Mouse (Mus musculus) heart, embryonic 13.5 days (tissue): ENCODE measurements around the gene Anapc10. TPM values are rescaled to one million over a fixed set of nuclear protein-coding genes. Genes with fewer than 3 reads are reported as not detected.
A peak's percentile ranks its signal among the peaks of the same experiment; 100 is the strongest.
"Not testable (repeated sequence)": the region's sequence is repeated elsewhere in the genome, so short reads cannot be mapped to it uniquely, and the experiment has no call there.

Experiments used
- ATAC-seq: fragments of 200-750 bp; cut with Nextera tagmentation; 2 replicates; pipeline ENCODE4 v1.8.0; 2017; ENCODE audit warnings: moderate TSS enrichment; ENCODE audit not compliant: insufficient number of reproducible peaks, low FRiP score, low TSS enrichment; ENCODE audit errors: extremely low read depth
- H3K27ac ChIP-seq: fragments of 300-500 bp; sonication (generic); replicated peaks from 2 replicates; pipeline ENCODE4 v1.5.1; 2015; ENCODE audit warnings: moderate library complexity, mild to moderate bottlenecking, inconsistent platforms
- H3K27me3 ChIP-seq: fragments of 300-500 bp; sonication (generic); replicated peaks from 2 replicates; pipeline ENCODE4 v1.6.1; 2015; ENCODE audit warnings: mild to moderate bottlenecking, inconsistent platforms
- H3K36me3 ChIP-seq: fragments of 300-500 bp; sonication (generic); 2 replicates; pipeline ENCODE4 v1.6.1; 2015; ENCODE audit warnings: mild to moderate bottlenecking, inconsistent platforms
- H3K4me1 ChIP-seq: fragments of 300-500 bp; sonication (generic); 2 replicates; pipeline ENCODE4 v1.6.1; 2015; ENCODE audit warnings: inconsistent platforms
- H3K4me2 ChIP-seq: fragments of 300-500 bp; sonication (generic); 2 replicates; pipeline ENCODE4 v1.6.1; 2015; ENCODE audit warnings: inconsistent platforms, mild to moderate bottlenecking, moderate library complexity
- H3K4me3 ChIP-seq: fragments of 300-500 bp; sonication (generic); 2 replicates; pipeline ENCODE4 v1.5.1; 2015; ENCODE audit warnings: moderate library complexity, mild to moderate bottlenecking, inconsistent platforms
- H3K9ac ChIP-seq: fragments of 300-500 bp; sonication (generic); 2 replicates; pipeline ENCODE4 v1.6.1; 2015; ENCODE audit warnings: inconsistent platforms, mild to moderate bottlenecking, moderate library complexity
- H3K9me3 ChIP-seq: fragments of 300-500 bp; sonication (generic); 2 replicates; pipeline ENCODE4 v1.6.1; 2016; ENCODE audit warnings: inconsistent platforms
- WGBS: fragments of 180-500 bp; shearing (Covaris S2); methylation state at CpG from one replicate; pipeline ENCODE4 v1.1.7; 2015; ENCODE audit warnings: mixed read lengths; 5-methylcytosine and 5-hydroxymethylcytosine counted together
- polyA plus RNA-seq: library from polyadenylated mRNA; unstranded; fragments of >200 nt; fragmentation: Nextera tagmentation; extraction: Ambion mirVana; gene quantifications from 2 replicates; pipeline ENCODE4 v1.2.1, GENCODE M21; 2015

Anapc10 gene
- polyA plus RNA-seq = 24.6 and 25.4 TPM in 2 replicates

DNA sequence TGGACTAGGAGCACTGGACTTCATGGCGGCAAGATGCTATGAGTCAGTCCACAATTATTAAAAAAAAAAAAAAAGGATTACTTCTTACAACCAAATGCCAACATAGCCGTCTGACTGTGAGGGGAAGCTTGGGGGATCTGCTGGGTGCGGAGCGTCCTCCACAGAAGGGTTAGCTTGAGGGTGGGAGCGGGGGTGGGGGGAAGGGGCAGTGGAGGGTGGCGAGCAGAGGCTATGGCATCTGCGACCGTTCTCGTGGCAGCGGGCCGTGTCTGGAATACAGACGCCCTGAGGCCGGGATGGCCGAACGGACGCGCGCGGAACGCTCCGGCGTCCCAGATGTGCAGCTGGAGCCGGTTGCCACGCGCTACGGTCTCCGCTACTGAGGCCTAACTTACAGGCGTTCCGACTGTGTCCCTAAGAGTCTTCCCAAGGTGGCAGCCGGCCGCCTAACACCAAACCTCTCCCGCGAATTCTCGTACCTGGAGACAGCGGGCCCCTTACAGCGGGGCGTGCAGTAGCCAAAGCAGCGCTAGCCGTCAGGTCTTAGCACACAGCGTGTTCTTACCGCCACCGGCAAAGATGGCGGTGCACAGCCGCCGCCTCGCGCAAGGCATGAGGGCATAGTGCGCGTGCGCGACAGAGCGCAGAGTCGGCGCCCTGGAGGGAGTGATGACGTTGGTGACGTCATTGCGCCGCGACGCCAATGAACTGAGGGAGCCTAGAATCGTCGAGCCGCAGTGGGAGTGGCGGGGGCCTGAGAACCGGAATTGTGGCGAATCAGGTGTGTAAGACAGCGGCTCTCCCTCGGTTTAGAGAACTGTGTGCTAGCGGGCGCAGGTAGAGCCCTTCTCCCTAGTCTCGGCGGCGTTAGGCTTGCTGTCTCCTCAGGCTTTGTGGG is at the start of gene Anapc10, which contains the start of gene Abce1:
Anapc10 (plus strand) TSS at position 757 of the 898 bp plus-strand sequence.
Abce1 (minus strand) TSS at position 677 of the 898 bp plus-strand sequence.
- no peaks in the 10 kb centered on the region for H3K9me3 ChIP-seq
- peak within 1 kb of the TSS; percentile 85 for H3K27ac ChIP-seq
- peaks cover 15% of the 10 kb centered on the region for H3K4me1 ChIP-seq
- H3K36me3 ChIP-seq = peaks cover 32% of the 10 kb centered on the region
- peak within 1 kb of the TSS; percentile 88 for H3K4me2 ChIP-seq
- under 1% methylated on average over 73 of the region's 73 CpGs for WGBS
- peak; percentile 96 for ATAC-seq
- H3K4me3 ChIP-seq = peak within 1 kb of the TSS; percentile 96
- H3K9ac ChIP-seq = peak within 1 kb of the TSS; percentile 95
- no peaks in the 10 kb centered on the region for H3K27me3 ChIP-seq

DNA sequence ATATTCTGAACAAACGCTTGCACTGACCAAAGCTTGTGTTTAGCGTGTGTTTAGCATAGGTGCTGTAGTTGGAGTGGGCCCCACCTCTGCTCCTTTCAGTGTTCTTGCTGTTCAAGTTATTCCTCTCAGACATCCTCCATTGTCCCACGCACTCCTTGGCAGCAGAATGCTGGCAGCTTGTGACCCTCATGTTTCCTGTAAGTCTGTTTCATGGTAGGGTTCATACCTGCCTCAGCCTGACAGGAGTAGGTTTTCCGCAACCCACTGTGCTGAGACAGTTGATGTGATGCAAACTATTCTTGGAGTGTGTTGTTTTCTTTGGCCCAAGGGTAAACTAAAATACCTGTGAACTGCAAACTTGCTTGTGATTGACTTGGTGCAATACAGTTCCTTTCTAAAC is 35.2 kb upstream of the Anapc10 start:
- Histone ChIP-seq H3K9me3 (no peaks in the 10 kb centered on the region), H3K27ac (no peak overlapping the region), H3K4me3 (no peak overlapping the region), H3K27me3 (no peaks in the 10 kb centered on the region), H3K4me1 (peaks cover 5% of the 10 kb centered on the region), H3K9ac (no peak overlapping the region), H3K4me2 (no peak overlapping the region), H3K36me3 (peaks cover 54% of the 10 kb centered on the region)
- 79% methylated on average over 4 of the region's 4 CpGs for WGBS
- no peak for ATAC-seq

- no peak overlapping the region for H3K4me2 ChIP-seq
- 56% methylated on average over 5 of the region's 5 CpGs for WGBS
- no peak overlapping the region for H3K27ac ChIP-seq
- H3K9me3 ChIP-seq = no peaks in the 10 kb centered on the region
- H3K36me3 ChIP-seq = peaks cover 52% of the 10 kb centered on the region
- ATAC-seq = no peak
- H3K27me3 ChIP-seq = no peaks in the 10 kb centered on the region
- peaks cover 5% of the 10 kb centered on the region for H3K4me1 ChIP-seq
- H3K4me3 ChIP-seq = no peak overlapping the region
- H3K9ac ChIP-seq = no peak overlapping the region
Observed at GRCm38 (mm10) chr8:79679005-79679404, 32.6 kb upstream of the Anapc10 start.

- not testable (repeated sequence) for H3K4me1 ChIP-seq, H3K9me3 ChIP-seq, ATAC-seq, H3K27ac ChIP-seq, H3K27me3 ChIP-seq
- Histone ChIP-seq H3K9ac (peak overlapping the region; percentile 76), H3K4me2 (peak overlapping the region; percentile 81), H3K36me3 (peaks cover 54% of the 10 kb centered on the region), H3K4me3 (peak overlapping the region; percentile 61)
- WGBS = 37% methylated on average over 10 of the region's 10 CpGs
Observed at GRCm38 (mm10) chr8:79680083-79680482, 31.5 kb upstream of the Anapc10 start.

DNA sequence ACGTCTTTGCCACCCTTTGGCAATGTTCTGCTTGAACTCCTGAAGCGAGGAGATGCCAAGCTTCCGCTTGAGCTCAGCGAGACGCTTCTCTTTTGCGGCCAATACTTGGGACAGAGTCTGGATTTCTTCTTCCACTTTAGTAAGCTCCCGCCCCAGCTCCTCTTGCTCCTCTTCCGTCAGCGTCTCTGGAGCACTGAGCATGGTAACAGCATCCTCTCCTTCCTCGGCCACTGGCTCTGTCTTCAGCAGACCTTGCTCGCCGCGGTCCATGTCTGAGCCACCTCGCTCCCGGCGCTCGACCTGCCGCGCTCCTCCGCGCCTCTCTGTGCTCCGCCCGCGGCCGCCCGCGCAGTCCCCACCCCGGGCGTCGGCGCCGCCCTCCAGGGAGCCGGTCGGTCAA is 31.1 kb upstream of the Anapc10 start:
- no peak overlapping the region for H3K27ac ChIP-seq
- H3K4me2 ChIP-seq = peak overlapping the region; percentile 81
- no peak for ATAC-seq
- whole genome bisulfite sequencing = 3% methylated on average over 34 of the region's 34 CpGs
- peak overlapping the region; percentile 76 for H3K9ac ChIP-seq
- H3K9me3 ChIP-seq = no peaks in the 10 kb centered on the region
- peak overlapping the region; percentile 61 for H3K4me3 ChIP-seq
- peaks cover 55% of the 10 kb centered on the region for H3K36me3 ChIP-seq
- H3K27me3 ChIP-seq = no peaks in the 10 kb centered on the region
- H3K4me1 ChIP-seq = peaks cover 5% of the 10 kb centered on the region

- H3K36me3 ChIP-seq = peaks cover 55% of the 10 kb centered on the region
- H3K9ac ChIP-seq = peak overlapping the region; percentile 76
- ATAC-seq = no peak
- peak overlapping the region; percentile 61 for H3K4me3 ChIP-seq
- H3K4me2 ChIP-seq = peak overlapping the region; percentile 81
- H3K27ac ChIP-seq = no peak overlapping the region
- peaks cover 5% of the 10 kb centered on the region for H3K4me1 ChIP-seq
- H3K9me3 ChIP-seq = no peaks in the 10 kb centered on the region
- no peaks in the 10 kb centered on the region for H3K27me3 ChIP-seq
- 31% methylated on average over 2 of the region's 2 CpGs for WGBS
Observed at GRCm38 (mm10) chr8:79680965-79681364, 30.7 kb upstream of the Anapc10 start.

- H3K27ac ChIP-seq, H3K9me3 ChIP-seq, H3K4me2 ChIP-seq, H3K9ac ChIP-seq, H3K4me1 ChIP-seq, H3K27me3 ChIP-seq, H3K4me3 ChIP-seq, ATAC-seq: not testable (repeated sequence)
- H3K36me3 ChIP-seq = peaks cover 92% of the 10 kb centered on the region
- WGBS = 94% methylated on average over 5 of the region's 5 CpGs
Observed at GRCm38 (mm10) chr8:79685927-79686326, 25.7 kb upstream of the Anapc10 start.

- Histone ChIP-seq H3K4me3 (no peak overlapping the region), H3K9me3 (no peaks in the 10 kb centered on the region), H3K4me1 (no peaks in the 10 kb centered on the region), H3K36me3 (peaks cover 88% of the 10 kb centered on the region), H3K27me3 (no peaks in the 10 kb centered on the region), H3K4me2 (no peak overlapping the region), H3K27ac (no peak overlapping the region), H3K9ac (no peak overlapping the region)
- no peak for ATAC-seq
- 88% methylated on average over 2 of the region's 2 CpGs for WGBS
Observed at GRCm38 (mm10) chr8:79692531-79692930, 19.1 kb upstream of the Anapc10 start.

GRCm38 (mm10) chr8:79706687-79707086 is 4.9 kb upstream of the Anapc10 start:
- peaks cover 9% of the 10 kb centered on the region for H3K4me1 ChIP-seq
- H3K9ac ChIP-seq = no peak overlapping the region
- H3K9me3 ChIP-seq = no peaks in the 10 kb centered on the region
- 84% methylated on average over 3 of the region's 3 CpGs for WGBS
- no peak overlapping the region for H3K27ac ChIP-seq
- H3K4me3 ChIP-seq = no peak overlapping the region
- H3K4me2 ChIP-seq = no peak overlapping the region
- no peak for ATAC-seq
- peaks cover 53% of the 10 kb centered on the region for H3K36me3 ChIP-seq
- no peaks in the 10 kb centered on the region for H3K27me3 ChIP-seq

- Histone ChIP-seq H3K4me1 (peaks cover 15% of the 10 kb centered on the region), H3K9ac (peak overlapping the region; percentile 56; the same call in 1 of the 2 replicates), H3K27me3 (no peaks in the 10 kb centered on the region), H3K4me2 (peak overlapping the region; percentile 88), H3K4me3 (peak overlapping the region; percentile 96), H3K27ac (no peak overlapping the region), H3K36me3 (peaks cover 35% of the 10 kb centered on the region), H3K9me3 (no peaks in the 10 kb centered on the region)
- ATAC-seq = no peak
- WGBS = 40% methylated on average over 6 of the region's 6 CpGs
Observed at GRCm38 (mm10) chr8:79712676-79713075, 1.1 kb downstream of the Anapc10 start.

- Histone ChIP-seq H3K9me3 (no peaks in the 10 kb centered on the region), H3K27ac (no peak overlapping the region), H3K36me3 (peaks cover 62% of the 10 kb centered on the region), H3K4me1 (no peaks in the 10 kb centered on the region), H3K4me2 (no peak overlapping the region), H3K4me3 (no peak overlapping the region), H3K27me3 (no peaks in the 10 kb centered on the region), H3K9ac (no peak overlapping the region)
- ATAC-seq = no peak
Observed at GRCm38 (mm10) chr8:79721537-79721936, 9.9 kb downstream of the Anapc10 start.

DNA sequence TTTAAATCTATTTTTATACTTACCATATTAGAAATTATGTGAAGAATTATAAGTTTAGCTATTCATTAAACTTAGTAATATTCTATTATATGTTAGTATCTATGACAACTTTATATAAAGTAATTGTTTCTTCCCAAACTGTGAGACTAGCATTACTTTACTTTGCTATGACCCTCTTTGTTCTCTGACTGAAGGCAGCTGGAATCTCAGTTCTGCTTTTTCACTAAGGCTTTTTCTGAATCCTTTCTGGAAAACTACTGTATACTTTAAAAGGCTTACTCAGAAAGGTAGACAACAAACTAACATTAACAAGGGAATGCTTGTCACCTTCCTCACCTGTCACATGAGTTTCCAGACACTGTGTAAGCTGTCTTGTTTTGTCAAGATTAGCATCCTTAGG is 11.7 kb downstream of the Anapc10 start:
- no peak for ATAC-seq
- Histone ChIP-seq H3K4me3 (no peak overlapping the region), H3K4me1 (no peaks in the 10 kb centered on the region), H3K27ac (no peak overlapping the region), H3K27me3 (no peaks in the 10 kb centered on the region), H3K9ac (no peak overlapping the region), H3K36me3 (peaks cover 49% of the 10 kb centered on the region), H3K9me3 (no peaks in the 10 kb centered on the region), H3K4me2 (no peak overlapping the region)
